Mouse (Mus musculus): ENCODE results near the gene Ugcg.
"Not testable (repeated sequence)": the region's sequence is repeated elsewhere in the genome, so short reads cannot be mapped to it uniquely, and the experiment has no call there.

Gene Ugcg

DNA sequence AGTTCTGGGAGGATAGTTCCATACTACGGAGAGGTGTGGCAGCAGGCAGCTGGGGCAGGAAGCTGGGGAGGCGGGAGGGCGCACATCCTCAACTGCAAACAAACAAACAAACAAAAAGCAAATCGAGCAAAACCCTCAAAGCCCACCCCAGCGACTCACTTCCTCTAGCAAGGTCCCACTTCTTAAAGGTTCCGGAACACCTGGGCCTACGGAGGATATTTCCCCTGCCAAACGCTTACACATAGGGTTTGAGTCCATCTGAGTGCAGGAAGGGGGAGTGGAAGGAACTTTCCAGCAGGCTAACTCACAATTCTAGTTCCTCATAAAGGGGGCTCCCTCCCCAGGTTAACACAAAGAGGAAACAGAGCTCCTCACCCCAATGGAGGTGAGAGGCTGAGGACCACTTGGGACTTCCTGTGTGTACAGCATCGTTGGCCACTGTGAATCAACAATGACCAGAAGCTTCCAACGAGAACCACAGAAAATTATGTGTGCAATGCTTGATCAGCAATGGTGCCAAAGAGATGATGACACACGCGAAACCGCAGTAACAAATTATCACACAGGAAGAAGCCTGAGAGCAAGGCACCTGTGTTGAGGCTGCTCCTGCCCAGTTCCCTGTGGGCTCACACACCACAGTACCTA lies 71.9 kb downstream of the Ugcg start:
- no peak for DNase-seq

DNA sequence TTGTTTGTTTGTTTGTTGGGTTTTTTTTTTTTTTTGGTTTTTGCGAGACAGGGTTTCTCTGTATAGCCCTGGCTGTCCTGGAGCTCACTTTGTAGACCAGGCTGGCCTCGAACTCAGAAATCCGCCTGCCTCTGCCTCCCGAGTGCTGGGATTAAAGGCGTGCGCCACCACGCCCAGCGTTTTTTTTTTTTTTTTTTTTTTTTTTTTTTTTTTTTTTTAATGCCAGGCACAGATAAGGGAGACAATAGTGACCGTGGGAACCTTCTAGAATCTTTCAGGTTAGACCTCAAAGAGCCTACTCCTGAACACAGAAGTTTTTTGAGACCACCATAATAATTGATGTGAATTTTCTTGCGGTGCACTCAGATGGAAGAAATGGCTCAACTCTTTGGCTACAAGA lies 72.5 kb downstream of the Ugcg start:
- DNase-seq: not testable (repeated sequence)

DNA sequence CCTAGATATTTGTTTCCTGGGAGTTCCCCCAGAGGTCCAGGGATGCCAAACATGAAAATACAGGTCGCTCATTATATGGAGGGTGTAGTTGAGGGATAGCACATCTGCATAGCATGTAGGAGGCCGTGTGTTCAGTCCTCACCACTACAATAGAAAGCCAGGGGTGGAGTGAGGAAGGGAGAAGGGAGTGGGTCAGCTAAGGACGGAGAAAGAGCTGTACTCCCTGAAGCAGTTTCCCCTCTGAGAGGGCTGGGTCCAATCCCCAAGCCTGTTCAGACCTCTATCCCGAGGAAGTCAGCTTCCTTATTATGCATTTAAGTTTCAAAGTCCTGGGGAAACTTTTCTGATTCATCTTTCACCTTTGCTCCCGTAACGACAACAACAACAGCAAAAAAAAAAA lies 73.1 kb downstream of the Ugcg start:
- DNase-seq: no peak

- no peak for DNase-seq
These were observed 74.4 kb downstream of the Ugcg start for GRCm38 (mm10) chr4:59263418-59263817.

DNA sequence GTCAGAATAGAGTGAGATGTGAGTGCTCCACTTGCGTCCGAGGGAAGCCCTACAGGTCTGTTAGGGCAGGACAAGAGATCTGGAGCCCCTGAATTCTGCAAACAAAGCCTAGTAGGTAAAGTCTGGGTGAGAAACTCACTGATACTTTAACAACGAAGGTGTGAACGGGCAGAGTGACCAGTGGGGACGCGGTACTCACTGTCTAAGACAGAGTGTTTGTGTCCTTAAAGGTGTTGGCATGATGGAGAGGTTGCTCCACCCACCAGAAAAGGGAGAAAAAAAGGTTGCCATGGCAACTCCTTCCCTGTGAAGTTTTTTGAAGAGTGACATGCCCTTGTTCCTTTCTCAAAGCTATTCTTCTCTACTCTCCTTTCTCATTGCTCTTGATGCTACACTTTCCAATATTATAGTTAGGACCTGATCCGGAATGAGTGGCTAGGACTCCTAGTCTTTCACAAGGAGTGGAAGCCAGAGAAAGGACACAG lies 75.6 kb downstream of the Ugcg start:
- no peak for DNase-seq

- no peak for DNase-seq
These were observed 76.1 kb downstream of the Ugcg start for GRCm38 (mm10) chr4:59265182-59265581.

- no peak for DNase-seq
These were observed 76.6 kb downstream of the Ugcg start for GRCm38 (mm10) chr4:59265631-59266030.
